Mouse (Mus musculus) lung, postnatal 14 days (tissue): ENCODE measurements around the gene Rc3h1.
"Not testable (repeated sequence)": the region's sequence is repeated elsewhere in the genome, so short reads cannot be mapped to it uniquely, and the experiment has no call there.

Source experiments
- DNase-seq: peaks from one replicate; pipeline ENCODE4 v3.0.0; 2021

Rc3h1 gene

DNA sequence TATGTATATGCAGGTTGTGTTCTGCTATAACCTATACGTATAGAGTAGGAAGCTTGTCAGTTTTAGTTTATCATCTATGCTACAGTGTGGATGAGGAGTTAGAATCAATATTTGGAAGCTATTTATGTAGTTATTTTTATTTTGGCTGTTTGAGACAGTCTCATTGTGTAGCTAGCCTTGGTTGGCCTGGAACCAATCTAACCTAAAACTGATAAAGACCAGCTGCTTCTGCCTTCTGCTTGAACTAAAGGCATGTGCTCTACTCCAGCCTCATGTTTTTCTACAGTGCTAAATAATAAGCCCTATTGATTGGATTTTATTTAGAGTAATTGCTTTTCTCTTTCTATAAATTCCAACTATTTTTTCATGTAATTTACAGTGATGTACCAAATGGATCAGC, 61.0 kb downstream of the Rc3h1 start:
- DNase-seq, result no peak

GRCm38 (mm10) chr1:160968643-160969042, 62.4 kb downstream of the Rc3h1 start:
- no peak for DNase-seq

DNA sequence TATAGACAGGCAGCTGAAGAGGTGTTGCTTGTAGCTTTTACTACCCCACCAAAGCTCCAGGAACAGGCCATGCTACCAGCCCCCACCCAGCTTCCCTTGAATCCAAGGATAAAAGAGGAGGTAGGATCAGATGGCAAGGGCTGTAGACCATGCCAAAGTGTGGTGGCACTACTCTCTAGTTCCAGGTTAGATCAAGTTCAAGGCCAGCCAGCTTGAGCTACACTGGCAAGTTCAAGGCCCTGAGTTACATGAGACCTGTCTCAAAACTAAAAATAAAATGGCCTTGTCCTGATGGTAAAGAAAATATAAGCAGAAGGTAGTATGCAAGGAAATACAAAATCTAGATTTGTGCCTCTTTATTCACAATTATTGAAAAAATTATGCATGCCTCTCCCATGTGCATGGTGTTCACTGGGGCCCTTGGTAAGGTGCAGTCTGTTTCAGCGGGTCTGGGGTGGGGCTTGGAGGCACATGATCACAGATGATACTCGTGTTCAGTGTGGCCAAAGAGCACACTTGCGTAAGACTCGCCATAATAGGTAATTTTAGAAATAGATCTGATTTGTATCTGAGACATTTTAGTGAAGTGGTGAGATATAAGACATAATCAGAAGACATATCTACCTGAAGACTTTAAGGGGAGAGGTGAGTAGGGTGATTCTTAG, 72.0 kb downstream of the Rc3h1 start, which contains the start of gene Serpinc1:
Gene Serpinc1 (plus strand): TSS at position 515 of the 665 bp plus-strand sequence.
- DNase-seq, result no peak

DNA sequence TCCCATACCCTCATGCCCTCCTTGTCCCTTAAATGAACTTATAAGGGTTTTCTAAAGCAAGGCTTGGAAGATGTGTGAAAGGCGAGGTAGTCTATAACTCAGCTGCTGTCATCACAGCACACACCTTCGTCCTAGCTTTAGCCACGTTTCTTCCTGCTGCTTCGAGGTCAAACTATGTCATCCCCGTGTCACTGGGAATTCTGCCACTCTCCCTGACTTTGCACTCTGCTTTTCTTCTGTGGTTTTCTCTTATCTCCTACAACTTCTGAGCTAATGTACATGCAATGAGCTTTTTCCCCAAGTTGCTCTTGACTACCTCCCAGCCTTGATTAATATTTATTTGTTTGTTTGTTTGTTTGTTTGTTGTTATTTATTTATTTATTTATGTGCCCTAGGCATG, 73.8 kb downstream of the Rc3h1 start:
- DNase-seq, result no peak

- DNase-seq, result no peak
These were observed 74.5 kb downstream of the Rc3h1 start for GRCm38 (mm10) chr1:160980537-160981234.

GRCm38 (mm10) chr1:160981337-160981736, 75.1 kb downstream of the Rc3h1 start:
- no peak for DNase-seq

- DNase-seq, result no peak
These were observed 76.7 kb downstream of the Rc3h1 start for GRCm38 (mm10) chr1:160982887-160983286.

- not testable (repeated sequence) for DNase-seq
These were observed 78.5 kb downstream of the Rc3h1 start for GRCm38 (mm10) chr1:160984731-160985130.

GRCm38 (mm10) chr1:160985477-160985876, 79.3 kb downstream of the Rc3h1 start:
- no peak for DNase-seq

- DNase-seq, result no peak
These were observed 80.8 kb downstream of the Rc3h1 start for GRCm38 (mm10) chr1:160986881-160987635.

GRCm38 (mm10) chr1:160989395-160989794, 83.2 kb downstream of the Rc3h1 start:
- no peak for DNase-seq

- no peak for DNase-seq
These were observed 87.6 kb downstream of the Rc3h1 start for GRCm38 (mm10) chr1:160993851-160994250.

DNA sequence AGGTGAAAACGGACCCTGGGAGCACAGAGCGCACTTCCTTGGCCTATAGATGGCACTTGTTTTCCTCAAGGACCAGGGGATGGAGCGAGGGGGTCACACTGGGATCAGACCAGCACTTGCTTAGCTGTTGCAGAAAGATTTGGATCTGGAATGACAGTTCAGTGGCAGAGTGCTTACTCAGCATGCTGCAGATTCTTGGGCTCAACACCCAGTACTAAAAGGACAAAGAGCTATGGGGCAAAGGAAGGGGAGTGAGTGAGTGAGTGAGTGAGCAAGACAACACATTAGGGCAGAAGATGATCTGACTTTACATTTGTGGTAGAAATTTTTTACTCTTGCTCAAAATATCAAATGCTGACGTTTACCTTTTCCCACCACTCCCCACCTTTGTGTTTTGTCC, 98.7 kb downstream of the Rc3h1 start:
- DNase-seq, result no peak

DNA sequence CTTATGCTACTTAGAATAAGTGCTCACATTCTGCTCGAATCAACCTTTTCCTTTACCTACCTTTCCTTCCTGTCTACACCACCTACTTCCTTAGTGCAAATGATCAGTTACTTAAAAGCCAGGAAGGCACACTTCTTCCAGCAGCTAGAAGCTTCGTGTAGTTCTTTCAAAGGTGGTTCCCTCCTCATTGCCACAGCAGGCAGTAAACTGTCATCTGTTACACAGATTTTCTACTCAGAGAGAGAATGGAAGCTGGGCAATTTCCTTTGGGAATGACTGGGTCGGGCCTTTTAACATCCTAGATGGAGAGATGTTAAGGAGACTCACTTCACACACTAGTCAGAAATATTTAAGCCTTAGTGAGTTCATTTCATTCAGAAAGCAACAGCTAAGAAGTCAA, 99.3 kb downstream of the Rc3h1 start:
- no peak for DNase-seq

- no peak for DNase-seq
These were observed 100.3 kb downstream of the Rc3h1 start for GRCm38 (mm10) chr1:161006471-161006870.

GRCm38 (mm10) chr1:161008038-161008437, 101.8 kb downstream of the Rc3h1 start:
- DNase-seq, result no peak

- no peak for DNase-seq
These were observed 104.2 kb downstream of the Rc3h1 start for GRCm38 (mm10) chr1:161010436-161010835.

GRCm38 (mm10) chr1:161016378-161016777, 110.2 kb downstream of the Rc3h1 start:
- DNase-seq, result no peak

- no peak for DNase-seq
These were observed 113.8 kb downstream of the Rc3h1 start for GRCm38 (mm10) chr1:161020051-161020450.
